Mouse (Mus musculus) midbrain, embryonic 13.5 days (tissue): ENCODE data around the gene Smagp. TPM values are rescaled to one million over a fixed set of nuclear protein-coding genes. Genes with fewer than 3 reads are reported as not detected.

Experiments
- ATAC-seq: fragments of 200-750 bp; cut with Nextera tagmentation; 2 replicates; pipeline ENCODE4 v1.8.0; 2017; ENCODE audit warnings: mild to moderate bottlenecking, moderate TSS enrichment, moderate library complexity
- H3K27ac ChIP-seq: fragments of 300-500 bp; sonication (generic); 2 replicates; pipeline ENCODE4 v1.5.1; 2015; ENCODE audit warnings: inconsistent platforms, mild to moderate bottlenecking, moderate library complexity
- H3K27me3 ChIP-seq: fragments of 300-500 bp; sonication (generic); 2 replicates; pipeline ENCODE4 v1.6.1; 2015; ENCODE audit warnings: mild to moderate bottlenecking, inconsistent platforms
- H3K36me3 ChIP-seq: fragments of 300-500 bp; sonication (generic); 2 replicates; pipeline ENCODE4 v1.6.1; 2015; ENCODE audit warnings: mild to moderate bottlenecking, inconsistent platforms
- H3K4me1 ChIP-seq: fragments of 300-500 bp; sonication (generic); replicated peaks from 2 replicates; pipeline ENCODE4 v1.6.1; 2015; ENCODE audit warnings: inconsistent platforms
- H3K4me2 ChIP-seq: fragments of 300-500 bp; sonication (generic); replicated peaks from 2 replicates; pipeline ENCODE4 v1.6.1; 2015; ENCODE audit warnings: moderate library complexity, mild to moderate bottlenecking, inconsistent platforms
- H3K4me3 ChIP-seq: fragments of 300-500 bp; sonication (generic); replicated peaks from 2 replicates; pipeline ENCODE4 v1.5.1; 2015; ENCODE audit warnings: mild to moderate bottlenecking, inconsistent platforms
- H3K9ac ChIP-seq: fragments of 300-500 bp; sonication (generic); replicated peaks from 2 replicates; pipeline ENCODE4 v1.6.1; 2015; ENCODE audit warnings: mild to moderate bottlenecking, inconsistent platforms
- H3K9me3 ChIP-seq: fragments of 300-500 bp; sonication (generic); 2 replicates; pipeline ENCODE4 v1.6.1; 2016; ENCODE audit warnings: mild to moderate bottlenecking, inconsistent platforms
- WGBS: fragments of 180-500 bp; shearing (Covaris S2); methylation state at CpG from one replicate; pipeline ENCODE4 v1.1.7; 2015; 5-methylcytosine and 5-hydroxymethylcytosine counted together
- polyA plus RNA-seq: library from polyadenylated mRNA; unstranded; fragments of >200 nt; fragmentation: Nextera tagmentation; extraction: Ambion mirVana; gene quantifications from 2 replicates; pipeline ENCODE4 v1.2.1, GENCODE M21; 2015

Gene Smagp
- polyA plus RNA-seq, 1 experiment from 2014 or later, result 2.9 TPM

DNA sequence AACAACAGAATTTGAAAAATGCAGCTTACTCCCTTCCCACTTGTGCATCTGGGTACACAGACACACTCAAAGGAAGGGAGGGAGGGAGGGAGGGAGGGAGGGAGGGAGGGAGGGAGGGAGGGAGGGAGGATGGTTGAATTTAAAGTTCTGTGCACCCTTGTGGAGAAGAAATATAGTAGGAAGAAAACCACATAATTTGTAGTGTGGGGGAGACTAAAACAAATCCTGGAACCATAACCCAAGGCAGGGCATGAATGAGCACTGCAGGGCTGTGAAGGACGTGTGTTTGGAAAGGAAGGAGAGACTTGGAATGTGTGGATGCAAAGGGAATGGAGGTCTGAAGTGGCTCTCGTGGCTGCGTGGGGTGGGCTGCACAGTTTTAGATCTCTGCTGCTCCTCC, 38.7 kb upstream of the Smagp start:
- no peak for ATAC-seq
- Histone ChIP-seq H3K36me3 (no peaks in the 10 kb centered on the region), H3K4me1 (0 out of 2 replicates have a peak, but pooled peaks cover 4% of the 10 kb centered on the region), H3K4me3 (no peak overlapping the region), H3K4me2 (no peak overlapping the region), H3K9me3 (no peaks in the 10 kb centered on the region), H3K27ac (no peak overlapping the region), H3K27me3 (no peaks in the 10 kb centered on the region), H3K9ac (no peak overlapping the region)
- 66% methylated on average over 3 of the region's 3 CpGs for WGBS

DNA sequence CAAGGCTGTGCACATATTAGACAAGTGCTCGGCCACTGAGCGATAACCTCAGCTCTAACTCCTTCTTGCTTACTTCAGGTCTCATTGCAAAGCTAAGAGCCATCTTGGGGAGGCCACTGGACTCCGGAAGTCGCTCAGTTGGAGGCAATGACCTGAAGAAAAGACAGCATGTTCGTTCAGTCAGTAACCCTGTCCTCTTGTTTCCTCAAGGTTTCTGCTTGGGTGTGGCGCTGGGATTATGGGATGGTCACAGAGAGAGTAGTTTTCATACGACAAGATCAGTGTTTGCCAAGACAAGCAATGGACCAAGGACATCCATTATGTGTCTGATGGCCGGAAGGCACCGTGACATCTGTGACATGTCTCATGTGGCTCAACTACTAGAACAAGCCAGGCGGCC, 37.8 kb upstream of the Smagp start:
- H3K27ac ChIP-seq, result no peak overlapping the region
- no peak overlapping the region for H3K4me2 ChIP-seq
- 89% methylated on average over 10 of the region's 10 CpGs for WGBS
- 0 out of 2 replicates have a peak, but pooled peaks cover 4% of the 10 kb centered on the region for H3K4me1 ChIP-seq
- no peaks in the 10 kb centered on the region for H3K36me3 ChIP-seq
- no peaks in the 10 kb centered on the region for H3K9me3 ChIP-seq
- no peaks in the 10 kb centered on the region for H3K27me3 ChIP-seq
- no peak for ATAC-seq
- no peak overlapping the region for H3K9ac ChIP-seq
- H3K4me3 ChIP-seq, result no peak overlapping the region

DNA sequence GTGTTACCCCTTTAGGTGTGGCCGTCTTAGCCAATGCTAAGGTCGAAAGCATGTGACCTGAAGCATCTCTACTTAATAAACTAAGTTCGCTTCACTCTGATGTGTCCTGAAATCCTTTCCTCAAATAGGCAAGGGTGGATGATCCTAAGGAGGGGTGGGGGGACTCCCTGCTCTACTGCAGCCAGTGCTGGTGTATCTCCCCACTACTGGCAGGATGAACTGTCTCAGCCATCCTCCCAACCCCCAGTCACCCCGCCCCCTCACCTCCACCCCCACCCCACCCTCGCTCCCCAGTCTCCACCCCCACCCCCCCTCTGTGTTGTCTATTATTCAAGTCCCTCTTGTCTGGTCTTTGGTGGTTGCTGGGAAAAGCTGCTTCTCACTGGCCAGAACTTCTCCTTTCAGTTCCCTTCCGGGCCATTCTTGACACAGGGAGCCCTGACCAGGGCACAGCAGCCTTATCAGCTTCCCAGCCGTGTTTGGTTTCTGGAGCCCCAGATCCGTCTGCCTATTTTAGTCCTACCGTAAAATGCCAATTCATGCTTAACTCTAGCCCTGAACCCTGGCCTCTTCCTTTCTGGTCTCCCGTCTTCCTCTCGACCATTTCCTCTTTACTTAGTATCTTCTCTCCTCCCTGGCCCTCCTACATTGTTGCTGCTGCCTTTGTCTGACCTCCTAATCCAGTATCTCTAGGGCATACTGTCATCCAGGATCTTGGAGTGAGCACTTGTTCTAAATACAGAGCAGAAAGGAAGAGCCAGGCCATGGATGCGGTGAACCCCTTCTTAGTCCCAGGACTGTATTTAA, 37.0 kb upstream of the Smagp start:
- ATAC-seq, result no peak
- H3K9me3 ChIP-seq, result no peaks in the 10 kb centered on the region
- H3K36me3 ChIP-seq, result no peaks in the 10 kb centered on the region
- no peak overlapping the region for H3K4me2 ChIP-seq
- no peaks in the 10 kb centered on the region for H3K27me3 ChIP-seq
- no peak overlapping the region for H3K9ac ChIP-seq
- no peak overlapping the region for H3K27ac ChIP-seq
- H3K4me1 ChIP-seq, result 0 out of 2 replicates have a peak, but pooled peaks cover 4% of the 10 kb centered on the region
- 32% methylated on average over 12 of the region's 12 CpGs for WGBS
- H3K4me3 ChIP-seq, result no peak overlapping the region

DNA sequence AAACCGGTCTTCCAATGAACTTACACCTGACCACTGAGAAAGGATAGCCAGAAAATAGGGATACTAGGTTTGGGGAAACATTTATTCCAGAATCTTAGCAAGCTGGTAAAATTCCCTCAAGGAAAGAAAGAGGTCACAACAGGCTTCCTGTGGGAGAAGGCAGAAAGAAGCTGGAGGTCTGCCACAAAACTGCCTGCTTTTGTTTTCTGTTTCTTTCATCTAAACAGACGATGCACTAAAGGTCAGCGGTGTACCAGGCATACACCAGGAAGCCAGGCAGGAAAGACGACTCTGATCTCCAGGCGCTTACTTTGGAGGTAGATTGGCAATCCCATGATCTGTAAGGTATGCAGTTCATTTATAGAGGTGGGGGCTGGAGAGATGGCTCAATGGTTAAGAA, 34.1 kb upstream of the Smagp start:
- no peak overlapping the region for H3K9ac ChIP-seq
- no peaks in the 10 kb centered on the region for H3K9me3 ChIP-seq
- no peaks in the 10 kb centered on the region for H3K27me3 ChIP-seq
- H3K4me1 ChIP-seq, result 0 out of 2 replicates have a peak, but pooled peaks cover 10% of the 10 kb centered on the region
- H3K4me2 ChIP-seq, result no peak overlapping the region
- ATAC-seq, result no peak
- WGBS, result 76% methylated on average over 5 of the region's 5 CpGs
- no peak overlapping the region for H3K27ac ChIP-seq
- H3K36me3 ChIP-seq, result no peaks in the 10 kb centered on the region
- H3K4me3 ChIP-seq, result no peak overlapping the region

DNA sequence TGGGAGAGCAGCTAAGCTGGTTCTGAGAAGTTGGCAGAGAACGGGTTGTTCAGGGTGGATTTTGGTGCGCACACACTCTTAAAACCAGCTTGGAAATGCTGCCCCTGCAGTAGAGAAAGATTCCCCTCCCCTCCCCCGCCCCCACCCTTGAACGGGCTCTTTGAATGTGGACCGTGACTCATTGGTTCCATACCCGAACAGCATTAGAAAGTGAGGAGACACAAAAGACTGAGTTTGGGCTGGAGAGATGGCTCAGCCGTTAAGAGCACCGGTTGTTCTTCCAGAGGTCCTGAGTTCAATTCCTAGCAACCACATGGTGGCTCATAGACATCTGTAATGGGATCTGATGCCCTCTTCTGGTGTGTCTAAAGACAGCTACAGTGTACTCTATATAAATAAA, 33.3 kb upstream of the Smagp start:
- no peaks in the 10 kb centered on the region for H3K36me3 ChIP-seq
- no peak overlapping the region for H3K27ac ChIP-seq
- no peaks in the 10 kb centered on the region for H3K9me3 ChIP-seq
- H3K4me3 ChIP-seq, result no peak overlapping the region
- 76% methylated on average over 8 of the region's 8 CpGs for WGBS
- 0 out of 2 replicates have a peak, but pooled peaks cover 11% of the 10 kb centered on the region for H3K4me1 ChIP-seq
- no peak overlapping the region for H3K4me2 ChIP-seq
- no peaks in the 10 kb centered on the region for H3K27me3 ChIP-seq
- ATAC-seq, result no peak
- H3K9ac ChIP-seq, result no peak overlapping the region

DNA sequence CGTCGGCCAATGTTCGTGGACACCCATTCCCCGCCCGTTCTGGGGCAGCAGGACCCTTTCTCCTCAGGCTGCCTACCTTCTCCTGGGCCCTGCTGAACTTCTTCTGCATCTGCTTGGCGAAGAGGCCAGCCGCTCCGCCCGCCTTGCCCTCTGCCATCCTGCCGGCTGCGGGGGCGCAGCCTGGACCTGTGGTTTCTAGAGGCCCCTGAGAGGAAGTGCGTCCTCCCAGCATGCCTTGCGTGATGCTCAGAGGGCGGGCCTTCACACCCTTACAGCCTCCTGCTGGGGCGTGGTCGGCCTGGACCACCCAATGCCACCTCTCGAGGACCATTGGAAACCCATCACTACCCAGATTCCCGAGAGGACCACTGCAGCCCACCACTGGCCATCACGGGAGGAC, 32.6 kb upstream of the Smagp start, which contains the start of gene Bin2:
TSS of gene Bin2 (minus strand) at position 217 of the 400 bp plus-strand sequence.
- H3K27me3 ChIP-seq, result no peaks in the 10 kb centered on the region
- H3K4me1 ChIP-seq, result 0 out of 2 replicates have a peak, but pooled peaks cover 11% of the 10 kb centered on the region
- no peak within 1 kb of the TSS for H3K27ac ChIP-seq
- 89% methylated on average over 20 of the region's 20 CpGs for WGBS
- H3K9me3 ChIP-seq, result no peaks in the 10 kb centered on the region
- H3K4me2 ChIP-seq, result no peak within 1 kb of the TSS
- ATAC-seq, result no peak
- no peaks in the 10 kb centered on the region for H3K36me3 ChIP-seq
- H3K4me3 ChIP-seq, result no peak within 1 kb of the TSS
- H3K9ac ChIP-seq, result no peak within 1 kb of the TSS

DNA sequence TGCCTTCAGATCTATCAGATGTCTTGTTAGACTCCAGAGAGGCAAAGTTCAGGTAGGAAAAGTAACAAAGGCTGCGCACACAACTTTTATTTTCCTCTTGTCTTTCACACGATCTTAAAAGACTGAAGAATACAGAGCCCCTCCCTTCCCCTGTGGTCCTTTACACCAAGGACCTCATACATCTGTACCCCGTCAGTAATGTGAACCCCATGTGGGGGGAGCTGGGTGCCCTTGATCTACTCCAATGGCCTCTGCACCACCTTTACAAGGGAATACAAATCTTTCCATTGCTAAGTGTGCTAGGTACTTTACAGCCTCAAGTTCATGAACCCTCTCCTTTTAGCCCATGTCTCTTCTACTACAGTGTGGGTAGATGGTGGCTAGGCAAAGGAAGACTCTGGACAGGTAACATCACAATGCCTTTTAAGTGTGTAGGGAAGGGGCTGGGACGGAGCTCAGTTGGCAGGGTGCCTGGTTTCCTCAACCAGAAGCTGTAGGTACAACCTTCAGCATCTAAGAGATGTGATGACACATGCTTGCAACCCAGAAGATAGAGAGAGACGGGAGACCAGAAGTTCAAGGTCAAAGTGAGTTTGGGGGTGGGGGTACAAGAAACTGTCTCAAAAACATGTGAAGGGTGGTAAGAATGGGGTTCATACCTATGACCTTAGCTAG, 31.3 kb upstream of the Smagp start:
- WGBS, result 89% methylated on average over 5 of the region's 5 CpGs
- Histone ChIP-seq H3K27me3 (no peaks in the 10 kb centered on the region), H3K36me3 (no peaks in the 10 kb centered on the region), H3K4me1 (0 out of 2 replicates have a peak, but pooled peaks cover 7% of the 10 kb centered on the region), H3K4me2 (no peak overlapping the region), H3K9me3 (no peaks in the 10 kb centered on the region), H3K4me3 (no peak overlapping the region), H3K27ac (no peak overlapping the region), H3K9ac (no peak overlapping the region)
- no peak for ATAC-seq

DNA sequence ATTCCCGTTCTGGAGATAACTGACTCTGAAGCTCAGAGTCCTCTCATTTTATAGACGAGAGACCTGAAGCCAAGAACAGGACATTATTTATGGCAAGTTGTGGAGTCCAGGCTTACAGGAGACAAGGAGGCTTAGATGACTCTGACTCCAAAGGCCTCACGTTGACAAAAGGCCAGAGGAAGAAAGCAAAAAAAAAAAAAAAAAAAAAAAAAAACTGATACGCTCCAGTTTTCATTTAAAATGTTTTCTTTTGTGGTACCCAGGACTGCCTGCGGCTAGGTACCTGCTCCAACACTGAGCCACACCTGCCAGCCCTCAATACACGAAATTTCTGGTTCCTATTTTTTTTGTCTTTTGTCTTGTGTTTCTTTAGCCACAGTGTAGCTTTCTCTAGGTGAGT, 30.7 kb upstream of the Smagp start:
- Histone ChIP-seq H3K36me3 (no peaks in the 10 kb centered on the region), H3K4me3 (no peak overlapping the region), H3K4me2 (no peak overlapping the region), H3K4me1 (0 out of 2 replicates have a peak, but pooled peaks cover 7% of the 10 kb centered on the region), H3K9me3 (no peaks in the 10 kb centered on the region), H3K9ac (no peak overlapping the region), H3K27me3 (no peaks in the 10 kb centered on the region), H3K27ac (no peak overlapping the region)
- ATAC-seq, result no peak
- 71% methylated on average over 6 of the region's 6 CpGs for WGBS

DNA sequence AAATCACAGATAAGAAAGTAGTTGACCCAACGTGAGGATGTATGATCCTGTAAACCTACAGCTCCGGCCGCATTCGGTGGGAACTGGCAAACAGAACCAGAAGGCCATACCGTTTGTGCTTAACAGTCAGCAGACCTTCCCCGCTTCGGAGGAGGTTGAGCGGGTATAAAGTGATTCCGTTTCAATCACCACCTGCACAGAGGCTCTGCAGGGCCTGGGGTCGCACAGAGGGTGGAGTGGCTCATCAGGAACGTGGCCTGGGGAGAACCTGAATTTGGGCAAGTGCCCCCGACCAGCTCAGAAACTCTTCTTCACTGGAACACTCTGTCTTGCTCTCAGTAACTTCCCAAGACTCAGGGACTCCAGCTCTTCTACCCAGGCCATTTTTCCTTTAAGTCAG, 30.1 kb upstream of the Smagp start:
- H3K4me3 ChIP-seq, result no peak overlapping the region
- 0 out of 2 replicates have a peak, but pooled peaks cover 7% of the 10 kb centered on the region for H3K4me1 ChIP-seq
- no peaks in the 10 kb centered on the region for H3K9me3 ChIP-seq
- no peaks in the 10 kb centered on the region for H3K27me3 ChIP-seq
- WGBS, result 43% methylated on average over 12 of the region's 12 CpGs
- no peak for ATAC-seq
- no peak overlapping the region for H3K27ac ChIP-seq
- no peak overlapping the region for H3K9ac ChIP-seq
- no peak overlapping the region for H3K4me2 ChIP-seq
- no peaks in the 10 kb centered on the region for H3K36me3 ChIP-seq

DNA sequence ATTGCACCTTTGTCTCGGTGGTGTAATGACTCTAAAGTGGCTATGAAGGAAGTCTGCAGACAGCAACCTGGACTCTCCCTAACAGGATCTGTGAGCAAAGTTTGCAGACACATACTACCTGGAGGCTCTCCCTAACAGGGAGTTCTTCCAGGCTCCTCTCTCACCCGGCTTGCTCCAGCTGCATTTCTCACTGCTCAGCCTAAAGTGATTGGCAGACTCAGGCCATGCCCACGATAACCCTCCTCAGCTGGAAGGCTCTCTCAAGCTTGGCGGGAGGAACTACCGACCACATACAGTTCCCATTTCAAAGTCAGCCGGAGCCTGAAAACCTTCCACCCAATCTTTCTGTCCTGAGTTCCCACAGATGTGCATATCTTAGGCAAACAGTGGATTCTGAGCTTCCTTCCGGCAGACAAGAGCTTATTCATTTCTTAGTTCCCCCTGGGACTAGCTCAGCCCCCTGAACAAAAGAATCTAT, 29.5 kb upstream of the Smagp start:
- 0 out of 2 replicates have a peak, but pooled peaks cover 7% of the 10 kb centered on the region for H3K4me1 ChIP-seq

DNA sequence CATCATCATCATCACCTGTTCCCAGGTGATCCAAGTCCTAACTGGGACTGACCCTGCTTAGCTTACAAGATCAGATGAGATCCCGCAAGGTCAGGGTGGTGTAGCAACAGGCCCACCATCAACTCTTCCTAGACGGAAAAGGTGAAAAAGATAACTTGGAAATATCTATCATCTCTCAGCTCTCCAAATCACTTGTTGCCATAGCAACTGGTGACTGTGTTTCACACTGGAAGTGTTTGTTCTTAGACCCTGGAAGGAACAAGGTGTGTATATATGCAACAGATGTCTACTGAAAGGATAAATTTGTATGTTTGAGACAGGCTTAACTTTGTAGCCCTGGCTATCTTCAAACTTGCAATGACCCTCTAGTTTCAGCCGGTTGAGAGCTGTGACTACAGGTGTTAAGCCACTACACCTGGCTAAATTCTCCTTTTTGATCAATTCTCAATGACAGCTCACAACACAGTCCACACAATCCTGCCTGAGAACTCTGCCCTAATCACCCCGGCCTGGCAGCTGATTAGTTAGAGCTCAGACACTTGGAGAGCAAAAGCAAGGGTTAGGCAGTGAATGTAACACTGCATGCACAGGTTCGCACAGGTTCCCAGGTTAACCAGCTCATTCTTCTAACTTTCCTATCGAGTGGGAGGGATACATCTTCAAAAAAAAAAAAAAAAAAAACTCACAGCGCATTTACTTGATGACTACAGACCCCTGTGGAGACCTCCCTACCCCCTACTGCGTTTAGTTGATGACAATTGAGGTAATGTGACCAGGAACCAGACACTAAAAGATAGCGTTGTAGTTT, 28.9 kb upstream of the Smagp start:
- 0 out of 2 replicates have a peak, but pooled peaks cover 7% of the 10 kb centered on the region for H3K4me1 ChIP-seq
- H3K4me2 ChIP-seq, result no peak overlapping the region
- H3K9me3 ChIP-seq, result no peaks in the 10 kb centered on the region
- H3K27ac ChIP-seq, result no peak overlapping the region
- ATAC-seq, result no peak
- no peaks in the 10 kb centered on the region for H3K36me3 ChIP-seq
- no peaks in the 10 kb centered on the region for H3K27me3 ChIP-seq
- WGBS, result 43% methylated on average over 9 of the region's 9 CpGs
- no peak overlapping the region for H3K4me3 ChIP-seq
- H3K9ac ChIP-seq, result no peak overlapping the region

More for the DNA sequence above, 29.5 kb upstream of the Smagp start:
- 9% methylated on average over 7 of the region's 7 CpGs for WGBS
- Histone ChIP-seq H3K9ac (no peak overlapping the region), H3K27me3 (no peaks in the 10 kb centered on the region), H3K4me2 (no peak overlapping the region), H3K27ac (no peak overlapping the region), H3K36me3 (no peaks in the 10 kb centered on the region), H3K9me3 (no peaks in the 10 kb centered on the region), H3K4me3 (no peak overlapping the region)
- ATAC-seq, result no peak
